12 mouse cellular contexts compared by ENCODE assay signal in genomic region chr19:45232443-45233410, GRCm38 (mm10). TPM values are rescaled to one million over a fixed set of nuclear protein-coding genes. Genes with fewer than 3 reads are reported as not detected.
DNase-seq lines count a peak whose midpoint lies in the region; ATAC-seq and TF ChIP-seq lines count a peak whose summit lies in the region.
"Had no signal": no experiment of that assay in that cellular context is flagged by ENCODE, and none has a peak within 500 bp of the region (broad histone marks: within the 10 kb centered on the region; RNA-seq: fewer than 3 reads in every experiment).

No protein-coding gene starts in this region.

- WGBS in forebrain, embryonic 11.5 days = 1% methylated on average over 42 of the region's 42 CpGs
- 1% methylated on average over 42 of the region's 42 CpGs for WGBS in forebrain, postnatal 0 days
- 2% methylated on average over 42 of the region's 42 CpGs for WGBS in lung, postnatal 0 days
- WGBS in intestine, embryonic 14.5 days = 2% methylated on average over 42 of the region's 42 CpGs
- WGBS in small intestine, adult 2 months = 4% methylated on average over 42 of the region's 42 CpGs
- 1% methylated on average over 42 of the region's 42 CpGs for WGBS in forebrain, embryonic 13.5 days

- H3K4me2 ChIP-seq in forebrain, embryonic 11.5 days (ENCODE audit: low read depth, low read length, severe bottlenecking) = no peak overlapping the region
- no peak overlapping the region for H3K4me2 ChIP-seq in forebrain, postnatal 0 days (ENCODE audit: low read depth)
- 0 out of 2 replicates have a peak overlapping the region, but pooled peaks have one; percentile 17 for H3K4me2 ChIP-seq in lung, postnatal 0 days (replicated peaks; ENCODE audit: low read depth, low read length)
- no peak overlapping the region for H3K4me2 ChIP-seq in intestine, embryonic 14.5 days (ENCODE audit: low read length)
- no peak overlapping the region for H3K4me2 ChIP-seq in forebrain, embryonic 13.5 days

- H3K27me3 ChIP-seq in forebrain, embryonic 11.5 days (ENCODE audit: control insufficient read depth, insufficient read depth, low read length) = peaks cover 88% of the 10 kb centered on the region
- H3K27me3 ChIP-seq in forebrain, postnatal 0 days (ENCODE audit: insufficient read depth, low read length) = peaks cover 76% of the 10 kb centered on the region
- H3K27me3 ChIP-seq in lung, postnatal 0 days (replicated peaks; ENCODE audit: insufficient read depth, low read length) = peaks cover 94% of the 10 kb centered on the region
- H3K27me3 ChIP-seq in intestine, embryonic 14.5 days (replicated peaks; ENCODE audit: control insufficient read depth, insufficient read depth, low read length) = peaks cover 99% of the 10 kb centered on the region
- H3K27me3 ChIP-seq in small intestine, adult 2 months (ENCODE audit: control insufficient read depth, insufficient read depth, low read length) = peaks cover 95% of the 10 kb centered on the region
- peaks cover 96% of the 10 kb centered on the region for H3K27me3 ChIP-seq in forebrain, embryonic 13.5 days

- no peak for ATAC-seq in forebrain, embryonic 11.5 days (replicated peaks; ENCODE audit: low FRiP score)
- ATAC-seq in forebrain, postnatal 0 days = no peak
- ATAC-seq in lung, postnatal 0 days = no peak
- ATAC-seq in intestine, embryonic 14.5 days (replicated peaks; ENCODE audit: low FRiP score, low TSS enrichment, low read depth) = no peak
- ATAC-seq in forebrain, embryonic 13.5 days = no peak

- intact Hi-C loops in left cerebral cortex, adult 2 months (cut with DNase I) = loop anchor here (5.0 kb wide), 2 partner anchors 75 to 155 kb away; partner anchors contain the start of gene Kazald1

- H3K4me1 ChIP-seq in forebrain, embryonic 11.5 days (replicated peaks; ENCODE audit: control insufficient read depth, insufficient read depth, low read length) = peaks cover 18% of the 10 kb centered on the region
- no peaks in the 10 kb centered on the region for H3K4me1 ChIP-seq in forebrain, postnatal 0 days (ENCODE audit: insufficient read depth)
- H3K4me1 ChIP-seq in lung, postnatal 0 days (ENCODE audit: insufficient read depth, low read depth, low read length) = 0 out of 2 replicates have a peak, but pooled peaks cover 3% of the 10 kb centered on the region
- H3K4me1 ChIP-seq in intestine, embryonic 14.5 days (replicated peaks; ENCODE audit: control insufficient read depth, insufficient read depth, low read length) = peaks cover 14% of the 10 kb centered on the region
- H3K4me1 ChIP-seq in small intestine, adult 2 months (ENCODE audit: control insufficient read depth, insufficient read depth, insufficient read length, low read length) = peaks cover 9% of the 10 kb centered on the region; the same call in 1 of the 2 replicates
- peaks cover 41% of the 10 kb centered on the region for H3K4me1 ChIP-seq in forebrain, embryonic 13.5 days

- DNase-seq in forebrain, embryonic 11.5 days (ENCODE audit: low spot score) = peak; percentile 58
- no peak for DNase-seq in forebrain, postnatal 0 days
- no peak for DNase-seq in lung, postnatal 0 days (ENCODE audit: low spot score)
- DNase-seq in lung, postnatal 10 days = no peak
- DNase-seq in intestine, embryonic 14.5 days (ENCODE audit: low spot score) = peak; percentile 79
- no peak for DNase-seq in left cerebral cortex, adult 2 months (ENCODE audit: extremely low spot score in 1 of 2, low spot score in 2 of 2)
- DNase-seq: layer of hippocampus, postnatal 36 days; spleen, adult 18-20 months had no signal

- no peak for TF ChIP-seq POLR2A in small intestine, adult 2 months (IDR thresholded peaks at IDR 0.05; ENCODE audit: low read depth, low read length)

- H3K36me3 ChIP-seq in forebrain, embryonic 11.5 days (ENCODE audit: control insufficient read depth, insufficient read depth, low read length) = no peaks in the 10 kb centered on the region
- H3K36me3 ChIP-seq in forebrain, postnatal 0 days (ENCODE audit: insufficient read depth) = no peaks in the 10 kb centered on the region
- H3K36me3 ChIP-seq in lung, postnatal 0 days (ENCODE audit: insufficient read depth, low read length) = no peaks in the 10 kb centered on the region
- H3K36me3 ChIP-seq in intestine, embryonic 14.5 days (ENCODE audit: control insufficient read depth, insufficient read depth, low read length) = no peaks in the 10 kb centered on the region
- no peaks in the 10 kb centered on the region for H3K36me3 ChIP-seq in small intestine, adult 2 months (ENCODE audit: control insufficient read depth, insufficient read depth, low read length)
- no peaks in the 10 kb centered on the region for H3K36me3 ChIP-seq in forebrain, embryonic 13.5 days (ENCODE audit: poor library complexity, severe bottlenecking)
- H3K36me3 ChIP-seq: midbrain, embryonic 12.5 days had no signal

- H3K9ac ChIP-seq in forebrain, embryonic 11.5 days (ENCODE audit: low read length) = no peak overlapping the region
- H3K9ac ChIP-seq in forebrain, postnatal 0 days = no peak overlapping the region
- no peak overlapping the region for H3K9ac ChIP-seq in lung, postnatal 0 days (replicated peaks; ENCODE audit: low read depth)
- no peak overlapping the region for H3K9ac ChIP-seq in intestine, embryonic 14.5 days (ENCODE audit: low read length)
- H3K9ac ChIP-seq in forebrain, embryonic 13.5 days = no peak overlapping the region
- H3K9ac ChIP-seq: midbrain, embryonic 12.5 days had no signal

- H3K27ac ChIP-seq in forebrain, embryonic 11.5 days (ENCODE audit: low read depth, low read length) = no peak overlapping the region
- H3K27ac ChIP-seq in forebrain, postnatal 0 days (ENCODE audit: low read depth, low read length) = no peak overlapping the region
- H3K27ac ChIP-seq in lung, postnatal 0 days (ENCODE audit: low read length) = no peak overlapping the region
- H3K27ac ChIP-seq in intestine, embryonic 14.5 days (ENCODE audit: low read depth) = no peak overlapping the region
- no peak overlapping the region for H3K27ac ChIP-seq in small intestine, adult 2 months (ENCODE audit: insufficient read depth, low read depth, low read length)
- no peak overlapping the region for H3K27ac ChIP-seq in left cerebral cortex, adult 2 months
- H3K27ac ChIP-seq in forebrain, embryonic 13.5 days = no peak overlapping the region
- H3K27ac ChIP-seq: midbrain, embryonic 12.5 days had no signal

- no peak for TF ChIP-seq CTCF in forebrain, postnatal 0 days (IDR thresholded peaks at IDR 0.05; ENCODE audit: low read depth)
- TF ChIP-seq CTCF in lung, postnatal 0 days (IDR thresholded peaks at IDR 0.05) = no peak
- TF ChIP-seq CTCF in small intestine, adult 2 months (IDR thresholded peaks at IDR 0.05; ENCODE audit: extremely low read depth, insufficient read length, insufficient replicate concordance, low read depth, low read length) = no peak
- TF ChIP-seq CTCF in left cerebral cortex, adult 2 months (IDR thresholded peaks at IDR 0.05) = no peak

- no peak for TF ChIP-seq EP300 in lung, postnatal 0 days (IDR thresholded peaks at IDR 0.05)

- no peaks in the 10 kb centered on the region for H3K9me3 ChIP-seq in forebrain, embryonic 11.5 days (ENCODE audit: control insufficient read depth, low read length)
- H3K9me3 ChIP-seq in forebrain, postnatal 0 days (ENCODE audit: low read length) = no peaks in the 10 kb centered on the region
- no peaks in the 10 kb centered on the region for H3K9me3 ChIP-seq in lung, postnatal 0 days (ENCODE audit: low read length)
- H3K9me3 ChIP-seq in intestine, embryonic 14.5 days (ENCODE audit: control insufficient read depth, low read length) = no peaks in the 10 kb centered on the region
- no peaks in the 10 kb centered on the region for H3K9me3 ChIP-seq in forebrain, embryonic 13.5 days (replicated peaks)
- H3K9me3 ChIP-seq: midbrain, embryonic 12.5 days had no signal

- H3K4me3 ChIP-seq in forebrain, embryonic 11.5 days (ENCODE audit: low read depth, low read length) = no peak overlapping the region
- H3K4me3 ChIP-seq in forebrain, postnatal 0 days (ENCODE audit: low read depth, low read length) = no peak overlapping the region
- H3K4me3 ChIP-seq in lung, postnatal 0 days (ENCODE audit: low read depth, low read length) = no peak overlapping the region
- H3K4me3 ChIP-seq in intestine, embryonic 14.5 days (ENCODE audit: low read depth, low read length) = no peak overlapping the region
- H3K4me3 ChIP-seq in small intestine, adult 2 months (ENCODE audit: low read depth, low read length) = 0 out of 2 replicates have a peak overlapping the region, but pooled peaks have one; percentile 9
- H3K4me3 ChIP-seq in left cerebral cortex, adult 2 months = no peak overlapping the region
- H3K4me3 ChIP-seq in forebrain, embryonic 13.5 days = no peak overlapping the region

RNA-seq across cellular contexts. Expression of gene Lbx1, which starts 2.9 kb away (rescaled TPM):
- polyA plus RNA-seq in forebrain, embryonic 11.5 days (2014; fragmentation: Nextera tagmentation; extraction: Ambion mirVana) = 0.11 TPM in 1 of 2 replicates, not detected in the other
- total RNA-seq in forebrain, postnatal 0 days (2014; rRNA removed) = not detected in 2 replicates
- not detected in 2 replicates for polyA plus RNA-seq in forebrain, postnatal 0 days (2015; fragmentation: Nextera tagmentation; extraction: Ambion mirVana)
- not detected in 2 replicates for polyA plus RNA-seq in lung, postnatal 0 days (2015; fragmentation: Nextera tagmentation; extraction: Ambion mirVana)
- not detected in 2 replicates for polyA plus RNA-seq in intestine, embryonic 14.5 days (2014; fragmentation: Nextera tagmentation; extraction: Ambion mirVana)
- polyA plus RNA-seq in small intestine, adult 2 months (2012; rRNA removed) = not detected in 2 replicates
- not detected for total RNA-seq in left cerebral cortex, adult 2 months (2021)
- polyA plus RNA-seq in forebrain, embryonic 13.5 days (2015; fragmentation: Nextera tagmentation; extraction: Ambion mirVana) = not detected in 2 replicates
- total RNA-seq: layer of hippocampus, postnatal 36 days had no signal
- polyA plus RNA-seq: frontal cortex, adult 2 months had no signal

Comparison
In these comparisons a context has a peak if more than half of its experiments do, and no peak if none do; other contexts are left out.
1. DNase-seq: peak in forebrain, embryonic 11.5 days (single experiment) and intestine, embryonic 14.5 days (single experiment); none in forebrain, postnatal 0 days (single experiment), lung, postnatal 0 days (single experiment), lung, postnatal 10 days (single experiment) and left cerebral cortex, adult 2 months (0 of 2).